ENCODE assay signal across 9 mouse cellular contexts in genomic region chr7:16825785-16826184, GRCm38 (mm10). TPM values are rescaled to one million over a fixed set of nuclear protein-coding genes. Genes with fewer than 3 reads are reported as not detected.
DNase-seq lines count a peak whose midpoint lies in the region; ATAC-seq and TF ChIP-seq lines count a peak whose summit lies in the region.
"Had no signal": no experiment of that assay in that cellular context is flagged by ENCODE, and none has a peak within 500 bp of the region (broad histone marks: within the 10 kb centered on the region; RNA-seq: fewer than 3 reads in every experiment).

No protein-coding gene starts in this region.

- H3K4me3 ChIP-seq in hindbrain, postnatal 0 days (ENCODE audit: low read length), result no peak overlapping the region
- no peak overlapping the region for H3K4me3 ChIP-seq in hindbrain, embryonic 14.5 days (replicated peaks; ENCODE audit: low read length)
- no peak overlapping the region for H3K4me3 ChIP-seq in cortical plate, adult 2 months (ENCODE audit: insufficient read depth, low read length)
- no peak overlapping the region for H3K4me3 ChIP-seq in forebrain, embryonic 13.5 days
- H3K4me3 ChIP-seq: myocyte had no signal

- peak; percentile 56 for TF ChIP-seq CTCF in hindbrain, postnatal 0 days (IDR thresholded peaks at IDR 0.05; ENCODE audit: low read depth)
- TF ChIP-seq CTCF in cortical plate, adult 2 months (IDR thresholded peaks at IDR 0.05; ENCODE audit: extremely low read depth, insufficient read depth, low read length), result 0 out of 2 replicates have a peak, but pooled peaks have one; percentile 10

- no peak for ATAC-seq in hindbrain, postnatal 0 days
- no peak for ATAC-seq in hindbrain, embryonic 14.5 days (ENCODE audit: low FRiP score)
- ATAC-seq in megakaryocyte-erythroid progenitor cell, adult 5-6 weeks (replicated peaks; ENCODE audit: low FRiP score, low TSS enrichment, poor library complexity, severe bottlenecking), result peak; percentile 69
- no peak for ATAC-seq in forebrain, embryonic 13.5 days

- H3K36me3 ChIP-seq in hindbrain, postnatal 0 days (ENCODE audit: insufficient read depth, low read length), result peaks cover 66% of the 10 kb centered on the region
- peaks cover 84% of the 10 kb centered on the region for H3K36me3 ChIP-seq in hindbrain, embryonic 14.5 days (replicated peaks; ENCODE audit: control insufficient read depth, insufficient read depth)
- peaks cover 85% of the 10 kb centered on the region for H3K36me3 ChIP-seq in forebrain, embryonic 13.5 days (ENCODE audit: poor library complexity, severe bottlenecking)

- no peaks in the 10 kb centered on the region for H3K9me3 ChIP-seq in hindbrain, postnatal 0 days (ENCODE audit: low read length)
- H3K9me3 ChIP-seq in hindbrain, embryonic 14.5 days (ENCODE audit: control insufficient read depth, low read length), result no peaks in the 10 kb centered on the region
- H3K9me3 ChIP-seq in forebrain, embryonic 13.5 days (replicated peaks), result no peaks in the 10 kb centered on the region

- 81% methylated on average over 10 of the region's 10 CpGs for WGBS in hindbrain, postnatal 0 days
- 80% methylated on average over 10 of the region's 10 CpGs for WGBS in hindbrain, embryonic 14.5 days
- WGBS in forebrain, embryonic 13.5 days, result 87% methylated on average over 10 of the region's 10 CpGs

- no peak overlapping the region for H3K27ac ChIP-seq in hindbrain, postnatal 0 days
- H3K27ac ChIP-seq in hindbrain, embryonic 14.5 days, result no peak overlapping the region
- H3K27ac ChIP-seq in cortical plate, adult 2 months (ENCODE audit: insufficient read depth, low read length), result no peak overlapping the region
- H3K27ac ChIP-seq in forebrain, embryonic 13.5 days, result no peak overlapping the region

- no peak for TF ChIP-seq POLR2A in cortical plate, adult 2 months (IDR thresholded peaks at IDR 0.05; ENCODE audit: extremely low read depth, insufficient read depth, low read length)

- peak; percentile 44 for DNase-seq in hindbrain, postnatal 0 days (ENCODE audit: low spot score)
- no peak for DNase-seq in hindbrain, embryonic 14.5 days (ENCODE audit: low spot score)
- peak; percentile 62 to 78 for DNase-seq in CD8-positive naive resting alpha-beta T cell, adult 2 months (ENCODE audit: low read depth in 2 of 2, low spot score in 2 of 2)
- DNase-seq in embryo, embryonic 10 days (ENCODE audit: low spot score), result no peak
- no peak for DNase-seq in urinary bladder, postnatal 25 days (ENCODE audit: low spot score)

- H3K4me2 ChIP-seq in hindbrain, postnatal 0 days (ENCODE audit: low read depth, low read length), result no peak overlapping the region
- H3K4me2 ChIP-seq in hindbrain, embryonic 14.5 days (replicated peaks), result no peak overlapping the region
- H3K4me2 ChIP-seq in forebrain, embryonic 13.5 days, result no peak overlapping the region

- peaks cover 6% of the 10 kb centered on the region for H3K4me1 ChIP-seq in hindbrain, postnatal 0 days (ENCODE audit: insufficient read depth, low read length)
- peaks cover 14% of the 10 kb centered on the region; the same call in 1 of the 2 replicates for H3K4me1 ChIP-seq in hindbrain, embryonic 14.5 days (replicated peaks; ENCODE audit: control insufficient read depth, insufficient read depth, low read length)
- peaks cover 39% of the 10 kb centered on the region for H3K4me1 ChIP-seq in cortical plate, adult 2 months (ENCODE audit: control insufficient read depth, insufficient read depth, low read length)
- H3K4me1 ChIP-seq in forebrain, embryonic 13.5 days, result peaks cover 7% of the 10 kb centered on the region

- H3K27me3 ChIP-seq in hindbrain, postnatal 0 days (ENCODE audit: insufficient read depth, low read length), result no peaks in the 10 kb centered on the region
- H3K27me3 ChIP-seq in hindbrain, embryonic 14.5 days (ENCODE audit: control insufficient read depth, insufficient read depth, low read length), result no peaks in the 10 kb centered on the region
- no peaks in the 10 kb centered on the region for H3K27me3 ChIP-seq in forebrain, embryonic 13.5 days

- no peak overlapping the region for H3K9ac ChIP-seq in hindbrain, postnatal 0 days (replicated peaks; ENCODE audit: low read length)
- no peak overlapping the region for H3K9ac ChIP-seq in hindbrain, embryonic 14.5 days
- no peak overlapping the region for H3K9ac ChIP-seq in forebrain, embryonic 13.5 days

RNA-seq across cellular contexts. Expression of gene Fkrp, which starts 9.3 kb away (rescaled TPM):
- total RNA-seq in hindbrain, postnatal 0 days (2014; rRNA removed), result 63.1 and 73.8 TPM in 2 replicates
- 45.2 and 45.4 TPM in 2 replicates for polyA plus RNA-seq in hindbrain, postnatal 0 days (2015; fragmentation: Nextera tagmentation; extraction: Ambion mirVana)
- 44.7 and 48.5 TPM in 2 replicates for polyA plus RNA-seq in hindbrain, embryonic 14.5 days (2014; fragmentation: Nextera tagmentation; extraction: Ambion mirVana)
- polyA plus RNA-seq in cortical plate, adult 2 months (2012; rRNA removed), result 42.3 and 44.0 TPM in 2 replicates
- 14.4 and 21.5 TPM in 2 replicates for total RNA-seq in megakaryocyte-erythroid progenitor cell, adult 5-6 weeks (2014; fragmentation: Nextera tagmentation)
- total RNA-seq in megakaryocyte-erythroid progenitor cell, adult 5-6 weeks (2017), result 8.9 and 15.8 TPM in 2 replicates
- 24.0 and 28.0 TPM in 2 replicates for polyA plus RNA-seq in forebrain, embryonic 13.5 days (2015; fragmentation: Nextera tagmentation; extraction: Ambion mirVana)

RNA-seq across cellular contexts. Expression of gene Strn4, which starts 10.1 kb away (rescaled TPM):
- 234 and 248 TPM in 2 replicates for total RNA-seq in hindbrain, postnatal 0 days (2014; rRNA removed)
- polyA plus RNA-seq in hindbrain, postnatal 0 days (2015; fragmentation: Nextera tagmentation; extraction: Ambion mirVana), result 128 and 141 TPM in 2 replicates
- polyA plus RNA-seq in hindbrain, embryonic 14.5 days (2014; fragmentation: Nextera tagmentation; extraction: Ambion mirVana), result 174 and 197 TPM in 2 replicates
- 291 and 307 TPM in 2 replicates for polyA plus RNA-seq in cortical plate, adult 2 months (2012; rRNA removed)
- 62.0 and 66.6 TPM in 2 replicates for total RNA-seq in megakaryocyte-erythroid progenitor cell, adult 5-6 weeks (2014; fragmentation: Nextera tagmentation)
- total RNA-seq in megakaryocyte-erythroid progenitor cell, adult 5-6 weeks (2017), result 63.9 and 71.1 TPM in 2 replicates
- polyA plus RNA-seq in forebrain, embryonic 13.5 days (2015; fragmentation: Nextera tagmentation; extraction: Ambion mirVana), result 147 and 164 TPM in 2 replicates

RNA-seq across cellular contexts. Expression of gene Prkd2, which starts 16.9 kb away (rescaled TPM):
- 4.3 and 5.4 TPM in 2 replicates for total RNA-seq in hindbrain, postnatal 0 days (2014; rRNA removed)
- 4.3 and 4.8 TPM in 2 replicates for polyA plus RNA-seq in hindbrain, postnatal 0 days (2015; fragmentation: Nextera tagmentation; extraction: Ambion mirVana)
- polyA plus RNA-seq in hindbrain, embryonic 14.5 days (2014; fragmentation: Nextera tagmentation; extraction: Ambion mirVana), result 5.6 and 5.8 TPM in 2 replicates
- polyA plus RNA-seq in cortical plate, adult 2 months (2012; rRNA removed), result 6.5 and 6.8 TPM in 2 replicates
- total RNA-seq in megakaryocyte-erythroid progenitor cell, adult 5-6 weeks (2014; fragmentation: Nextera tagmentation), result 14.2 and 19.8 TPM in 2 replicates
- 5.2 and 14.9 TPM in 2 replicates for total RNA-seq in megakaryocyte-erythroid progenitor cell, adult 5-6 weeks (2017)
- polyA plus RNA-seq in forebrain, embryonic 13.5 days (2015; fragmentation: Nextera tagmentation; extraction: Ambion mirVana), result 7.7 and 8.3 TPM in 2 replicates

RNA-seq across cellular contexts. Expression of gene Slc1a5, which starts 44.6 kb away (rescaled TPM):
- 18.1 and 19.2 TPM in 2 replicates for total RNA-seq in hindbrain, postnatal 0 days (2014; rRNA removed)
- 9.5 and 9.7 TPM in 2 replicates for polyA plus RNA-seq in hindbrain, postnatal 0 days (2015; fragmentation: Nextera tagmentation; extraction: Ambion mirVana)
- 5.9 and 6.8 TPM in 2 replicates for polyA plus RNA-seq in hindbrain, embryonic 14.5 days (2014; fragmentation: Nextera tagmentation; extraction: Ambion mirVana)
- 5.7 and 6.1 TPM in 2 replicates for polyA plus RNA-seq in cortical plate, adult 2 months (2012; rRNA removed)
- 102 and 107 TPM in 2 replicates for total RNA-seq in megakaryocyte-erythroid progenitor cell, adult 5-6 weeks (2014; fragmentation: Nextera tagmentation)
- total RNA-seq in megakaryocyte-erythroid progenitor cell, adult 5-6 weeks (2017), result 31.8 and 36.1 TPM in 2 replicates
- polyA plus RNA-seq in forebrain, embryonic 13.5 days (2015; fragmentation: Nextera tagmentation; extraction: Ambion mirVana), result 16.0 and 17.1 TPM in 2 replicates

RNA-seq across cellular contexts. Expression of gene Dact3, which starts 49.3 kb away (rescaled TPM):
- 85.9 and 95.6 TPM in 2 replicates for total RNA-seq in hindbrain, postnatal 0 days (2014; rRNA removed)
- polyA plus RNA-seq in hindbrain, postnatal 0 days (2015; fragmentation: Nextera tagmentation; extraction: Ambion mirVana), result 7.2 TPM in 2 replicates
- polyA plus RNA-seq in hindbrain, embryonic 14.5 days (2014; fragmentation: Nextera tagmentation; extraction: Ambion mirVana), result 5.8 and 6.6 TPM in 2 replicates
- polyA plus RNA-seq in cortical plate, adult 2 months (2012; rRNA removed), result 169 and 184 TPM in 2 replicates
- total RNA-seq in megakaryocyte-erythroid progenitor cell, adult 5-6 weeks (2014; fragmentation: Nextera tagmentation), result 0.27 TPM in 1 of 2 replicates, not detected in the other
- total RNA-seq in megakaryocyte-erythroid progenitor cell, adult 5-6 weeks (2017), result 0.75 TPM in 1 of 2 replicates, not detected in the other
- polyA plus RNA-seq in forebrain, embryonic 13.5 days (2015; fragmentation: Nextera tagmentation; extraction: Ambion mirVana), result 2.0 and 2.3 TPM in 2 replicates

Comparison
In these comparisons a context has a peak if more than half of its experiments do, and no peak if none do; other contexts are left out.
1. DNase-seq: peak in hindbrain, postnatal 0 days (single experiment) and CD8-positive naive resting alpha-beta T cell, adult 2 months (2 of 2); none in hindbrain, embryonic 14.5 days (single experiment), embryo, embryonic 10 days (single experiment) and urinary bladder, postnatal 25 days (single experiment).